Mouse (Mus musculus) 416B (cell line): ENCODE measurements around the gene Map1s.

Source experiments
- DNase-seq: peaks from one replicate; pipeline ENCODE4 v3.0.0; 2011; ENCODE audit warnings: low read depth

The Map1s gene

GRCm38 (mm10) chr8:70905831-70906736 is at the start of gene Map1s:
TSS of gene Map1s (plus strand) at chr8:70905932.
- peak; percentile 89 for DNase-seq

- no peak for DNase-seq
Observed at GRCm38 (mm10) chr8:70856028-70856427, 49.7 kb upstream of the Map1s start.

GRCm38 (mm10) chr8:70856541-70857197 is 49.1 kb upstream of the Map1s start:
- no peak for DNase-seq

GRCm38 (mm10) chr8:70857516-70857915 is 48.2 kb upstream of the Map1s start:
- DNase-seq = peak; percentile 40

- DNase-seq = no peak
Observed at GRCm38 (mm10) chr8:70862824-70863641, 42.7 kb upstream of the Map1s start, which contains the start of gene Kcnn1. TSS of gene Kcnn1 (minus strand) at chr8:70863258.

- DNase-seq = no peak
Observed at GRCm38 (mm10) chr8:70863956-70864711, 41.6 kb upstream of the Map1s start.

- DNase-seq = no peak
Observed at GRCm38 (mm10) chr8:70864712-70865221, 41.0 kb upstream of the Map1s start.

- DNase-seq = peak; percentile 99
Observed at GRCm38 (mm10) chr8:70865350-70866000, 40.3 kb upstream of the Map1s start.

GRCm38 (mm10) chr8:70866001-70866520 is 39.7 kb upstream of the Map1s start:
- no peak for DNase-seq

GRCm38 (mm10) chr8:70866566-70866965 is 39.2 kb upstream of the Map1s start:
- no peak for DNase-seq

GRCm38 (mm10) chr8:70868559-70869198 is 37.1 kb upstream of the Map1s start:
- DNase-seq = no peak

GRCm38 (mm10) chr8:70869199-70869571 is 36.5 kb upstream of the Map1s start:
- no peak for DNase-seq

GRCm38 (mm10) chr8:70869601-70870041 is 36.1 kb upstream of the Map1s start:
- DNase-seq = peak; percentile 82

- no peak for DNase-seq
Observed at GRCm38 (mm10) chr8:70871195-70871807, 34.4 kb upstream of the Map1s start.

- peak; percentile 60 for DNase-seq
Observed at GRCm38 (mm10) chr8:70872643-70873363, 32.9 kb upstream of the Map1s start.

- peak; percentile 97 for DNase-seq
Observed at GRCm38 (mm10) chr8:70873364-70873985, 32.3 kb upstream of the Map1s start, which contains the start of gene Ccdc124. TSS of gene Ccdc124 (minus strand) at chr8:70873935.

GRCm38 (mm10) chr8:70874441-70874840 is 31.3 kb upstream of the Map1s start:
- no peak for DNase-seq

GRCm38 (mm10) chr8:70876382-70876781 is 29.4 kb upstream of the Map1s start:
- no peak for DNase-seq
